Mouse (Mus musculus) cerebellum, adult (tissue): ENCODE data around the gene Nipa1.
A peak's percentile ranks its signal among the peaks of the same experiment; 100 is the strongest.

Experiments
- ATAC-seq: cut with Nextera tagmentation; 2 replicates; pipeline ENCODE4 v1.9.2; 2017; ENCODE audit warnings: mild to moderate bottlenecking, moderate library complexity, mixed read lengths; ENCODE audit not compliant: insufficient number of reproducible peaks, low FRiP score, low TSS enrichment

The Nipa1 gene

GRCm38 (mm10) chr7:56011018-56011333 lies 8.8 kb downstream of the Nipa1 start:
- ATAC-seq, result no peak

- ATAC-seq, result no peak
These were observed 9.3 kb downstream of the Nipa1 start for GRCm38 (mm10) chr7:56010318-56011017.

GRCm38 (mm10) chr7:55998997-55999396 lies 20.8 kb downstream of the Nipa1 start:
- no peak; the same call in 1 of the 2 replicates for ATAC-seq

- no peak for ATAC-seq
These were observed 24.7 kb downstream of the Nipa1 start for GRCm38 (mm10) chr7:55995013-55995412.

- ATAC-seq, result no peak
These were observed 27.9 kb downstream of the Nipa1 start for GRCm38 (mm10) chr7:55991858-55992257.

- ATAC-seq, result no peak
These were observed 28.6 kb downstream of the Nipa1 start for GRCm38 (mm10) chr7:55991129-55991528.

GRCm38 (mm10) chr7:55986526-55987214 lies 33.1 kb downstream of the Nipa1 start:
- ATAC-seq, result peak; percentile 61; the same call in 1 of the 2 replicates

- ATAC-seq, result no peak
These were observed 35.0 kb downstream of the Nipa1 start for GRCm38 (mm10) chr7:55984754-55985153.

GRCm38 (mm10) chr7:55983107-55983506 lies 36.6 kb downstream of the Nipa1 start:
- ATAC-seq, result no peak

- ATAC-seq, result no peak
These were observed 37.6 kb downstream of the Nipa1 start for GRCm38 (mm10) chr7:55982010-55982700.

GRCm38 (mm10) chr7:55981511-55981910 lies 38.2 kb downstream of the Nipa1 start:
- ATAC-seq, result no peak

GRCm38 (mm10) chr7:55974429-55974828 lies 45.3 kb downstream of the Nipa1 start:
- ATAC-seq, result no peak

GRCm38 (mm10) chr7:55969415-55969814 lies 50.3 kb downstream of the Nipa1 start:
- no peak for ATAC-seq

- no peak for ATAC-seq
These were observed 51.4 kb downstream of the Nipa1 start for GRCm38 (mm10) chr7:55968258-55968901.

GRCm38 (mm10) chr7:55966866-55967460 lies 52.8 kb downstream of the Nipa1 start:
- no peak for ATAC-seq

GRCm38 (mm10) chr7:55962004-55962908 lies 57.5 kb downstream of the Nipa1 start, which contains the start of gene Nipa2:
Gene Nipa2 (minus strand): TSS chr7:55962476.
- peak; percentile 92 for ATAC-seq

- no peak for ATAC-seq
These were observed 59.2 kb downstream of the Nipa1 start for GRCm38 (mm10) chr7:55960506-55960905.

GRCm38 (mm10) chr7:55959801-55960200 lies 60.0 kb downstream of the Nipa1 start:
- no peak for ATAC-seq

GRCm38 (mm10) chr7:55957916-55958315 lies 61.8 kb downstream of the Nipa1 start:
- no peak for ATAC-seq
